Mouse (Mus musculus): Measurements from ENCODE around the gene Abcg4. TPM values are rescaled to one million over a fixed set of nuclear protein-coding genes. Genes with fewer than 3 reads are reported as not detected.
"Not testable (repeated sequence)": the region's sequence is repeated elsewhere in the genome, so short reads cannot be mapped to it uniquely, and the experiment has no call there.

Abcg4 gene
- total RNA-seq, 2 experiments from 2014 or later = 0.58 to 0.94 TPM

DNA sequence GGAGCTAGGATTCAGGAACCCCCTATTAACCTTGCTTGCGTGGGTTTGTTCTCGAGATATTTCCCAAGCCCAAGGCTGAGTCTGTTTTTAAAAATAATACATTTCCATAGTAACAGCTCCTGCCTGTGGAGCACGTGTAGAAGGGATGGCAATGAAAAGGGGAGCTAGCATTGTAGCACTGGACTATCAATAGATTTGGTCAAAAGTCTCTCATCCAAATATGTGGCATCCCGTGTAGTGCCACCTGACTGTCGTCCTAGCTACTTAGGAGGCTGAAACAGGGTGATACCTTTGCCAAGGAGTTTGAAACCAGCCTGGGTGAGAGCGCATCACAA is 32.4 kb upstream of the Abcg4 start:
- intact Hi-C loops (cut with DNase I; ENCODE audit: low total_unique reads) = no loop called here
- no peak for DNase-seq

GRCm38 (mm10) chr9:44319887-44320798 is 31.7 kb upstream of the Abcg4 start, which contains the start of gene C2cd2l:
C2cd2l (minus strand) TSS chr9:44320285.
- intact Hi-C loops (cut with DNase I; ENCODE audit: low total_unique reads) = no loop called here
- DNase-seq = peak; percentile 92

GRCm38 (mm10) chr9:44319105-44319886 is 30.9 kb upstream of the Abcg4 start:
- DNase-seq = peak; percentile 33
- intact Hi-C loops (cut with DNase I; ENCODE audit: low total_unique reads) = no loop called here

- DNase-seq = no peak
- intact Hi-C loops (cut with DNase I; ENCODE audit: low total_unique reads) = no loop called here
Observed at GRCm38 (mm10) chr9:44318826-44319095, 30.3 kb upstream of the Abcg4 start.

- DNase-seq = no peak
- intact Hi-C loops (cut with DNase I; ENCODE audit: low total_unique reads) = no loop called here
Observed at GRCm38 (mm10) chr9:44318076-44318825, 29.8 kb upstream of the Abcg4 start.

- DNase-seq = no peak
- intact Hi-C loops (cut with DNase I; ENCODE audit: low total_unique reads) = no loop called here
Observed at GRCm38 (mm10) chr9:44317452-44317851, 29.0 kb upstream of the Abcg4 start.

GRCm38 (mm10) chr9:44314910-44315309 is 26.5 kb upstream of the Abcg4 start:
- intact Hi-C loops (cut with DNase I; ENCODE audit: low total_unique reads) = no loop called here
- no peak for DNase-seq

DNA sequence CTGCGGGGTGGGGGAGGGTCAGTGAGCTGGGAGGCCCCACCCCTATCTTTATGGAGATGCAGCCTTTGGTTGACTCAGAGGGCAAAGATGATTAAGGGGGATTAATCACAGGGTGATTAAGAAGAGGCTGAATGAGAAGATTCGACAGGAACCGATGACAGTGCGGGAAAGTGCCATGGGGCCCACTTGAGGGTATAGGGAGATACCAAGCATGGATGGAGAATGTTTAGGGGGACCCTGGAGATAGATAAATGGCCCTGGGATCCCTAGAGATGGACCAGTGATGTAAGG is 25.8 kb upstream of the Abcg4 start:
- no peak for DNase-seq
- intact Hi-C loops (cut with DNase I; ENCODE audit: low total_unique reads) = no loop called here

GRCm38 (mm10) chr9:44313476-44314256 is 25.3 kb upstream of the Abcg4 start:
- DNase-seq = no peak

GRCm38 (mm10) chr9:44311136-44312134 is 23.0 kb upstream of the Abcg4 start:
- DNase-seq = no peak
- intact Hi-C loops (cut with DNase I; ENCODE audit: low total_unique reads) = no loop called here

More at GRCm38 (mm10) chr9:44313476-44314256, 25.3 kb upstream of the Abcg4 start:
- intact Hi-C loops (cut with DNase I; ENCODE audit: low total_unique reads) = no loop called here

GRCm38 (mm10) chr9:44310750-44311135 is 22.3 kb upstream of the Abcg4 start:
- DNase-seq = no peak
- intact Hi-C loops (cut with DNase I; ENCODE audit: low total_unique reads) = no loop called here

- DNase-seq = no peak
- intact Hi-C loops (cut with DNase I; ENCODE audit: low total_unique reads) = no loop called here
Observed at GRCm38 (mm10) chr9:44309756-44310155, 21.3 kb upstream of the Abcg4 start.

DNA sequence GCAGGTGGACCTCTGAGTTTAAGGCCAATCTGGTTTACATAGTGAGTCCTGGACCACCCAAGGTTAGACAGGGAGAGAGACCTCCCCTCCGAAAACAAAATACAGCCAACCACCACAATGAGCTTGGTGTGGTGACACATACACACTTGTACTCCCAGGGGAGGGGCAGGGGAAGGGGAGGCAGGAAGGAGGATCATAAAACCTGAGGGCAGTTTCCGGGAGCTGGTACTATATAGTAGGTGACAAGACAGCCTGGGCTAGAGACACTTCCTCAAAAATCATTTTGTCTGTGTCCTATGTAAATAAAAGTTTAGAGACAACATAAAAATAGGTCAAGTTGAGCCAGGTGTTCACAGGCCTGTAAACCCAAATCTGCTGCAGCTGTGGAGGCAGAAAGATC is 18.8 kb upstream of the Abcg4 start:
- intact Hi-C loops (cut with DNase I; ENCODE audit: low total_unique reads) = no loop called here
- DNase-seq = no peak

- intact Hi-C loops (cut with DNase I; ENCODE audit: low total_unique reads) = no loop called here
- DNase-seq = no peak
Observed at GRCm38 (mm10) chr9:44306532-44306931, 18.1 kb upstream of the Abcg4 start.

DNA sequence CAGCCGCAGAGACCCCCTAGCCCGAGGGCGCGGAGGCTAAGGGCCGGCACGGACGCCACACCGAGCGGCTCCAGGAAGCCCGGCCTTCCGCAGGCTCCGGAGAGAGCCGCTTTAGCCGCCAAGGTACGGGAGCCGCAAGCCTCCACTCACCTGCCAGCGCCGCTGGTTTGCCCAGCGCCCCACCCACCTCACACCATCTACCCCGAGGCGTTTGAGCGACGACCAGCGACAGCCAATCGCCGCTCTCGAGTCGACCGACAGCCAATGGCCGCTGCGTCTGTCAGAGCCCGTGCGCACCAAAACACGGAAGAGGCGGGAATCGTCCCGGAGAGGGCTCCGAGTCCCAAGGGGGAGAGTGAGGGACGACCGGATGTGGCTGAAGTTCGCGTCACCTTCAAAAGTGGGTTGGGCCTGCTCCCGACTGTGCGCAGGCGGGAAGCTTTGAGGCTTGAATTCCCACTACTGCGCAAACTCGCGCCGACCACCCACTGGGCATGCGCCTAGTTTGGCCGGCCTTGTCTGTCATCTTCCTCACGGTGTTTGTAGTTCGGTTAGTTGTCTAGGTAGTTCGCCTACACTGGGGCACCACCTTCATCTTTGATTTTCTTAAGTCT is 17.2 kb upstream of the Abcg4 start, which contains the start of gene Hinfp:
Gene Hinfp, minus strand, starts transcription at position 206 of the 614 bp plus-strand sequence.
- intact Hi-C loops (cut with DNase I; ENCODE audit: low total_unique reads) = no loop called here
- DNase-seq = peak; percentile 99

- DNase-seq; intact Hi-C loops (cut with DNase I; ENCODE audit: low total_unique reads): not testable (repeated sequence)
Observed at GRCm38 (mm10) chr9:44300001-44300400, 11.6 kb upstream of the Abcg4 start.

GRCm38 (mm10) chr9:44292490-44292889 is 4.1 kb upstream of the Abcg4 start:
- DNase-seq = no peak
- intact Hi-C loops (cut with DNase I; ENCODE audit: low total_unique reads) = loop anchor here (5.0 kb wide), 1 partner anchor 65 kb away; no protein-coding TSS in a partner anchor

- intact Hi-C loops (cut with DNase I; ENCODE audit: low total_unique reads) = no loop called here
- DNase-seq = no peak
Observed at GRCm38 (mm10) chr9:44288959-44289291, 510 bp upstream of the Abcg4 start.

Measured in gastrocnemius, postnatal 14 days (tissue).